Mouse (Mus musculus): ENCODE measurements around the gene S100a1.
A peak's percentile ranks its signal among the peaks of the same experiment; 100 is the strongest.

DNA sequence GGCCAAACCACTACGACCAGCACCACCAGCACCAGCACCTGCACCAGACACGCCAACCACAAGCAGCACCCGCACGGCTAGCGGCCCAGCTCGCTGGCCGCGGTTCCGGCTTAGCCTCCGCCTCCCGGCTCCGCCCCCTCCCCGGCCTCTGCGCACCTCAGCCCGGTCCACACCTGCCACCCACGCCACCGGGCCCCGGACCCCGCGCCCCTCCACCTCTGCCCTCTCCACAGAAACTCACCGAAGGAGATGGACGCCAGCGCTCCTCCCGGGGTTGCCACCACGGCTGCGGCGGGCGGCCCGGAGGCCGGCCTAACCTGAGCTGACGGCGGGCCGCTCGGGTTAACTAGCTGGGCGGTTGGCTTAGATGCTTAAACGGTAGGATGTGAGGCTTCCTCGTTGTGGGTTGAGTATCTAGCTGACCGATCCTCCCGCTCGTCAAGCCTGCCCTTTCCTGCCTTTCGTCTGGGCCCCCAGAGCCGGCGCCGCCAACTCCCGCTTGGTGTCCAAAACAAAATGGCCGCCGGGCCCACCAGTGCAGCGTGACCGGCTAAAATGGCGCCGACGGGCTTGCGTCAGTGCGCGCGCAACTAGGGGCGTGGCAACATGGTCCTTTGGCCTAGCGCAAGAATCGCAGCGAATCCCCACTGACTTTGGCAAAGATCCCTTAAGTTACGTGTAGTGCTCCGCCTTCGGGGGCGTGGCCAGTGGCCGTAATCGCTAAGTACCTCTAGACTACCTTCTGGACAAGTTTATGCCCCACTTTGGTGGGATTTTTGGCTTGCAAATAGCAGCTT, 5.0 kb downstream of the S100a1 start, which contains the start of gene Chtop:
- TF ChIP-seq EP300 (IDR thresholded peaks at IDR 0.05) (0 out of 2 replicates have a peak, but pooled peaks have one; percentile 26), CTCF (IDR thresholded peaks at IDR 0.05) (no peak)
